Mouse (Mus musculus) left cerebral cortex, adult 8-10 months (tissue): ENCODE measurements around the gene Atp6v1g1. TPM values are rescaled to one million over a fixed set of nuclear protein-coding genes. Genes with fewer than 3 reads are reported as not detected.
A peak's percentile ranks its signal among the peaks of the same experiment; 100 is the strongest.

ENCODE experiments used
- DNase-seq, 2 experiments: peaks; one replicate each; pipeline ENCODE4 v3.0.0; 2022; ENCODE audit warnings: low spot score in 2 of 2
- total RNA-seq, 4 experiments: library from RNA; stranded (reverse); gene quantifications; 2 replicates each; pipeline ENCODE4 v1.2.4; 2022

The Atp6v1g1 gene
- total RNA-seq, 4 experiments from 2014 or later: 131 to 157 (median 144) TPM

GRCm38 (mm10) chr4:63546441-63547055 is 2.0 kb downstream of the Atp6v1g1 start:
- no peak for DNase-seq

GRCm38 (mm10) chr4:63547799-63548198 is 3.2 kb downstream of the Atp6v1g1 start:
- DNase-seq: no peak

GRCm38 (mm10) chr4:63548491-63548890 is 3.9 kb downstream of the Atp6v1g1 start:
- no peak for DNase-seq

- DNase-seq: no peak
These were observed 6.3 kb downstream of the Atp6v1g1 start for GRCm38 (mm10) chr4:63550908-63551307.

GRCm38 (mm10) chr4:63552865-63553264 is 8.3 kb downstream of the Atp6v1g1 start:
- no peak for DNase-seq

- DNase-seq: no peak
These were observed 9.4 kb downstream of the Atp6v1g1 start for GRCm38 (mm10) chr4:63553789-63554576.

- no peak for DNase-seq
These were observed 10.0 kb downstream of the Atp6v1g1 start for GRCm38 (mm10) chr4:63554616-63555015.

- DNase-seq: no peak
These were observed 10.5 kb downstream of the Atp6v1g1 start for GRCm38 (mm10) chr4:63555111-63555510.

- DNase-seq: no peak
These were observed 12.1 kb downstream of the Atp6v1g1 start for GRCm38 (mm10) chr4:63556665-63557064.

- DNase-seq: no peak
These were observed 12.8 kb downstream of the Atp6v1g1 start for GRCm38 (mm10) chr4:63557124-63558059.

GRCm38 (mm10) chr4:63558407-63559081 is 14.0 kb downstream of the Atp6v1g1 start, which contains the start of gene Tmem268:
Gene Tmem268 (plus strand): TSS chr4:63558781.
- peak; percentile 52 to 57 for DNase-seq

- no peak for DNase-seq
These were observed 14.6 kb downstream of the Atp6v1g1 start for GRCm38 (mm10) chr4:63559127-63559697.

GRCm38 (mm10) chr4:63560079-63560478 is 15.5 kb downstream of the Atp6v1g1 start:
- no peak for DNase-seq

- no peak for DNase-seq
These were observed 17.5 kb downstream of the Atp6v1g1 start for GRCm38 (mm10) chr4:63561861-63562675.

GRCm38 (mm10) chr4:63562742-63563141 is 18.2 kb downstream of the Atp6v1g1 start:
- DNase-seq: no peak

- DNase-seq: no peak
These were observed 23.3 kb downstream of the Atp6v1g1 start for GRCm38 (mm10) chr4:63567712-63568390.

GRCm38 (mm10) chr4:63569322-63569721 is 24.8 kb downstream of the Atp6v1g1 start:
- no peak for DNase-seq

GRCm38 (mm10) chr4:63570208-63570781 is 25.7 kb downstream of the Atp6v1g1 start:
- no peak for DNase-seq

- DNase-seq: no peak
These were observed 28.0 kb downstream of the Atp6v1g1 start for GRCm38 (mm10) chr4:63572621-63573020.
